Mouse (Mus musculus): Measurements from ENCODE around the gene Anxa4.

The Anxa4 gene

DNA sequence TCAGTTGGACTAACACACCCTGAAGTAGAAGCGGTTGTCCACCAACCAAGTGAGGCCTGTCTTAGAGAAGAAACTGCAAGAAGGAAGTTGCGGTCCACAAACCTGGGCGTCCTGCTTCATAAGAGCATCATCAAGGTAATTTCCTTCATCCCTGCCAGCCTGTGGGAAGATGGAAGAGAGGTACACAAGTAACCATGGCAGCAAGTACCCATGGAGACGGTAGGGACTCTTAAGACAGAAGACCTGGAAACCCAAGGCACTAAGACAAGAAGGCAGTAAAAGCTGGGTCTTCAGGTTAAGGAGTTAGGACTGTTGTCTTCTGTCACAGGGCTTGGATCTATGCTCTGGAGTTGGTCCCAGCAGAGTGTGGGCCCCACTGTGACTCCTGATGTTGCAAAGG, 42.4 kb downstream of the Anxa4 start:
- no peak for DNase-seq

DNA sequence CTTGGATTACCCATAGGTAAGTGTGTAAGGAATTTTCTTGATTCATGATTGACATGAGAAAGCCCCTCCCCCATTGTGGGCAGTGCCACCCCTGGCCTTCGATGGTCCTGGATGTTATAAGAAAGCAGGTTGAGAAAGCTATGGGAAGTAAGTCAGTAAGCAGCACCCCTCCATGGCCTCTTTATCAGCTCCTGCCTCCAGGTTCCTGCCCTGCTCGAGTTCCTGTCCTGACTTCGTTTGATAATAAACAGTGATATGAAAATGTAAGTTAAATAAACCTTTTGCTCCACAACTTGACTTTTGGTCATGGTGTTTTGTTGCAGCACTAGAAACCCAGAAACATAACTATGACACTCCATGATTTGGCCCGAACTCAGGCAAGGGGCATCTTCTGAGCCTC, 43.6 kb downstream of the Anxa4 start:
- DNase-seq, result no peak

DNA sequence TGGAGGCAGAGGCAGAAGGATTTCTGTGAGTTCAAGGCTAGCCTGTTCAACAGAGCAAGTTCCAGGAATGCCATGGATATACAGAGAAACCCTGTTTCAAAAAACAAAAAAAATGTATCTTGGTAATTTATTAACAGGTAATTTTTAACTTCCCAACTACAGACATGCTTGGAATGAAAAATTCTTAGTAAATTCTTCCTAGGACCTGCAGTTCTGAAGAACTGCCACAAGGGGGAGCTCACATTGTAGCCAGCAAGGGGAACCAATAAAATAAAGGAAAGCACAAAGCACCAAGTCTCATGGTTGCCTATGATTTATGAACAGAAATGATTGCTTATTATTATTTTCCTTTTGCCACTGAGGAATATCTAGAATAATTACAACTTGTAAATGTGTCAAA, 46.2 kb downstream of the Anxa4 start:
- DNase-seq, result peak; percentile 48

DNA sequence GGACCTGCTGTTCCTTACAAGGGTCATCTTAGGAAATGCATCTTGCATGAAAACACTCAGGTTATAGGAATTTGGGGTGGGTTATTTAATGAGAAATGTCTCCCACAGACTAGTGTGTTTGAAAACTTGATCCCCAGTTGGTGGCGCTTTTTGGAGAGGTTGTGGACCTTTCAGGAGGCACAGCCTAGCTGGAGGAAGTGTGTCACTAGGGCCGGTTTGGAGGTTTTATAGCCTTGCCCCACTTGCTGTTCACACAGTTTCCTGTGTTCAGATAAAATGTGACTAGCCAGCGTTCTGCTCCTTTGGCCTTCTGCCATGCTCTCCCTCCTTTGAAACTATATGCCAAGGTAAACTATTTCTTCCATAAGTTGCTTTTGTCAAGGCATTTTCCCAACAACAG, 52.7 kb downstream of the Anxa4 start:
- no peak for DNase-seq

DNA sequence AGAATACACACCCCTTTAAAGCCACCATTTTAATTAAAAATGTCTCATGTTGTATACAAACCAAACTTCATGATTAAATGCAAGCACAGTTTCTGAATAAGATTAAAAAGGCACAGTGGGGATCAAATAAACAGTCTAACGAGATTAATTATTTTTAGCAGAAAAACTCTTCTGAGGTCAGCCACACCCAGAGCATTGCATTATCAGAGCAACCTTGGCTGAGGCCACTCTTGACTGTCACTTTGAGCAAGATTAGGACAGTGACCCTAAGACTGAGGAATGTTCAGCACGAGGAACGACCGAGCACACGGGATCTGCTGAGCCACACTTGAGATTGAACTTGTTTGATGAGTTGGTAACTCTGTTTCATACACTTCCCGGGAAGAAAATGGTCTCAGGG, 56.6 kb downstream of the Anxa4 start:
- DNase-seq, result no peak

DNA sequence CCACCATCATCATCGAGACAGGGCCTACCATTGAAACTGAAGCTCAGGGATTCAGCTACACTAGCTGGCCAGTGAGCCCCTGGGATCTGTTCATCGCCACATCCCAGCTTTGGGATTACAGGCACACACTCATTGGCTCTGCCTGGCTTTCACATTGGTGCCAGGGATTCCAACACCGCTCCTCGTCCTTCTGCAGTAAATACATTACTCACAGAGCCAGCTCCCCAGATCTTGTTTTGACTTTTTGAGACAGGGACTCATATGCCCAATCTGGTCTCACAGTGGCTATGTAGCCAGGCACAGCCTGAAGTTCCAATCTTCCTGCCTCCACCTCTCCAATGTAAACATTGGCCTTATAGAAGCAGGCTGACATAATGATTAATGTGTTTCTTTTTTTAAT, 57.1 kb downstream of the Anxa4 start:
- no peak for DNase-seq

DNA sequence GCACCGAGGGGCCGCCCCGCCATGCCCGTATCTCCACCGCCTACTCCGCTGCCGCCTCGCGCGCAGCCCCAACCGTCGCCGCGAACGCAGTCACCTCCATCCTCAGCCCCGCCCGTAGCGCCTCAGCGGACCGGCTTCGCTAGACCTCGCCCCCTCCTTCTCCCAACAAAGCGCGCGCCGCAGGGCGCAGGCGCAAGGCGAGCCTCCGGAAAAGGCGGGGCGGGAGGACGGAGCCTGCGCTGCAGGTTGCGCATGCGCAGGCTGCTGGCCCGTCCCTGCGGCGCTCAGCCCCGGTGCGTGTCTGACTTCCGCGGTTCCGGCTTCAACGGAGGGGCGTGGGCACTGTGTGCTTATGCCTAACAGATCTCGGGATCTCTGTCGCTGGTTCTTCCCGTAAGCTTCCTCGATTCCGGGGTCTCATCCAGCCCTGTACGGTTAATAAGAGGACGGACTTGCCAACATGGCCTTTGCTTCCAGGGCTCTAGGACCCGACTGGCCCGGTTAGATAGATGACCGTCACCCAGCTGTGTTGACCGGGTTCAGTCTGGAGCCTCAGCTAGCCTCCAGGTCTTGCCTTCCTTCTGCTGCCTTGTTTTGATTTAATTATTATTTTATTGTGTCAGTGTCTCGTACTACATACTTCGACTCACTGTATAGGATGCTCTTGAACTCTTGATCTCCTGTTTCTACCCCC, 60.1 kb downstream of the Anxa4 start, which contains the start of gene Gmcl1:
Gene Gmcl1 (minus strand): TSS at position 201 of the 694 bp plus-strand sequence.
- DNase-seq, result peak; percentile 99

DNA sequence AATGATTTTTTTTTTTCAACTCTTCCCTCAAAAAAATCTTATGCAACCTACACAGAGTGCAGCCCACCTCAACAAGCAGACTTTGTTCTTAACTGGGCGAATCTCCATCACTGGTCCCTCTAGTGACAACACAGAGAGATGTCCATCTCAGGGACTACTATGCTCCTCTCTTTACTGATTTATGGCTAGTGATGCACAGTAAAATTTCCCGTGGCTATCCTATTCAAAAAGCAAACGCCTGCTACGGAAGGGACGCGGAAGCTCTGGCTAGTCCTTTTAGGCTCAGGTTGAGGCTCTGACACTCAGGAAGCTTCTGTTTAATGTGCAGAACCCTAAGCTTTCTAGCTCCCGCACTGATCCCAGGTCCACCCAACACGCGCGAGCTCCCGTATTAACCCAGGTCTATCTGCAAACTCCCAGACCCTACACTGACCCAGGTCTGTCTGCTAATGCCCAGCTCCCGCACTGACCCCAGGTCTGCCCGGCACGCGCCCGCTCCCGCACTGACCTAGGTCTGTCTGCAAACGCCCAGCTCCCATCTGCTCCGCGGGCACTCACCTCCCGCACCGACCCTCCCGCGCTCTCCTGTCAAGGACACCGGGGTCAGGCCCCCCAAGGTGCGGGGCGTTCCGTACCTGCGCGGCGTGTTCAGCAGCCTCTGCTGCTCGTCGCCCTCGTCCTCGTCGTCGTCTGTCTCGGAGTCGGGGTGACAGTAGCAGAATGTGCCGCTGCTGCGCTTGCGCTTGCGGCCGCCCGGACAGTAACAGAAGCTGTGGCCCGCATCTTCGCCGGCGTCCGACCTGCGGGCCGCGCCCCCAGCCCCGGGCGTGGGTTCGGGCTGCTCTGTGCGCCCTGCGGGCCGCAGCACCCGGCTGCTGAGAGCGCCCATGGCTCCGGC, 60.9 kb downstream of the Anxa4 start:
- peak; percentile 48 for DNase-seq

DNA sequence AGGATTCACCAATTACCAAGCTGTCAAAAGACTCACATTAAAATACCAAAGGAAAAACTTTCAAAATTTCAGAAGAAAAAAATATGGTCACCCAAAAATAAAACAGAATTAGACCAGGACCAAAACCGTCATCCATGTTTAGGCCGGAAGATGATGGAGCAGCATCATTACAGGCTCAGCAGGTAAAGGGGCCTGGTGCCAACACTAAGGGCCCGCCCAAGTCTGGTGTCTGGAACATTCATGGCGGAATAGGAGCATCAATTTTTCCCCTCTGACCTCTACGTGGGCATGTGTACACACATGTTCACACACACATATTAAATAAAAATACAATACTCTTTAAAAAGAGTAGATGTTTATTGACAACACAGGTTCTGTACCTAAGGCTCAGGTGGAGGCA, 64.7 kb downstream of the Anxa4 start:
- DNase-seq, result no peak

DNA sequence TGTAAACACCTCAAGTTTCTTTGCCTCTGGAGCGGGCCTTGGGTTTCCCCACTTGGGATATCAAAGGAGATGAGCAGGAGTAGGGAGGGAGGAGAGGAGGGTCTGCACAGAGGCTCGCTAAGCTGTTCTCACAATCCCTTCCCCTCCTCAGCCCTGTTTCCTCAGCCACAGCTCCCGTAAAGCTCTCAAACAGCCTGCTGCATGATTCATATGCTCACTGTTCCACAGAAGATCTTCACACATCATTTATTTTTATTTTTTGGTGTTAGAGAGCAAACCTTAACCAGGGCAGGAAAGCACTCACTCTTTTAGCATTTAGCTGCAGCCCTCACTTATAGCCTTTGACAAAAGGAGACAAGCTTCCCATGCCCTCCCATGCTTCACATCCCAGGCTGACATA, 71.4 kb downstream of the Anxa4 start:
- DNase-seq, result no peak

DNA sequence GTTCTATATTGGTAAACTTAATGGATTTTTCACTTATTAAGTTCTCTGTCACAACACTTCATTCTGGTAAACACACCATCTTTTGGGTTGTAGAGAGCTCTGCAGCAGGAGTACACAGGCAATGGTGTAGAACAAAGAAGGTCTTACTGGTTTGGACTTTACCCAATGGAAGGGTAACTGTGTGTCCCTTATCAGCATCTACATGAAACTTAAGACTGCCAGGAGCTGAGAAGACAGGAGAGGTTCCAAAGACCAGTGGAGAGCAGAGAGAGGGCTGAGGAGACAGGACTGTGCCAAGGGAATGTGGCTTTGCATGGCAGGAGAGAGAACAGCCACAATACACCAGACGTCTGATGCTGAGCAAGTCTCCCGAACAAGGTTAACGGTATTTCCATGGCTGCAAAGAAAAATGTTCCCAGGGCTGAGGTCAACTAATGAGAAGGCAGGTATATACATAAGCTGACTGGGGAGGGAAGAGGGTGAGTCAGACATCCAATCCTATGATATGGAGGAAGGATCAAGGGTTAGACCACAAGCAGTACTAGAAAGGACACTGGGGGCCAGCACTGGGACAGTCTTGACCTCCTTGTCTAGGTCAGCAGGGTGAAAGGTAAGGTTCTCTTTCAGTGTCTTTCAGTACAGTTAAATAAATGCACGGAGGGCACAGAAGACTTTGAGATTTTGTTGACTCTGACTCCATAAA, 85.2 kb downstream of the Anxa4 start:
- no peak for DNase-seq

DNA sequence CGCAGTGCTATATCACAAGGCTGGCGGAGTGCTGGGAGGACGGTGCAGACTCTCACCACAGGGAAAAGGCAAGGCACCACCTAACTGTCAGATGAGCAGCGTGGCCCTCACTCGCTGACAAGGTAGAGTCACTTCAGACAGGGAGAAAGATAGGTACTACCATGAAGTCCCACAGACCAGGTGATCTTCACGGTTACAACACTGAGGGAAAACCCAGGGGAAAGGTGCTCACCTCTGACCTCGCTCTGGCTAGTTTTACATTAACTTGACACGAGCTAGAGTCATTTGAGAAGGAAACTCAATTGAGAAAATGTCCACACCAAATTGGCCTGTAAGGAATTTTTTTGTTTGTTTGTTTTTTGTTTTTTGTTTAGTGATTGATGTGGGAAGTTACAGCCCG, 90.8 kb downstream of the Anxa4 start:
- peak; percentile 7 for DNase-seq

DNA sequence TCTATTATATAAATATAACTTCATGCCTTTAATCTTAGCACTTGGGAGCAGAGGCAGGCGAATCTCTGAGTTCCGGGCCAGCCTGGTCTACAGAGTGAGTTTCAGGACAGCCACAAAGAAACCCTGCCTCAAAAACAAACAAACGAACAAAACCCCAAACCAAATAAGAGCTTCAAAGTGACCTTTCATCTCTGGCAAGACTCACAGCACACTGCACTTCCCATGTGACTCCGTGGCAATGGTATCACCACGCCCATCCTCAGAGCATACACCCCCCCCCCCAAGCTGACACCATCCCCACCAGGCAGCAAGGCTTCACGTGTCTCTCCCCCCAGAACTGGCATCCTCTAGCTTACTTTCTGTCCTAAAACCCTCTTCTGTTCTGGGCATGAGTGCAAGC, 95.5 kb downstream of the Anxa4 start:
- DNase-seq, result no peak

DNA sequence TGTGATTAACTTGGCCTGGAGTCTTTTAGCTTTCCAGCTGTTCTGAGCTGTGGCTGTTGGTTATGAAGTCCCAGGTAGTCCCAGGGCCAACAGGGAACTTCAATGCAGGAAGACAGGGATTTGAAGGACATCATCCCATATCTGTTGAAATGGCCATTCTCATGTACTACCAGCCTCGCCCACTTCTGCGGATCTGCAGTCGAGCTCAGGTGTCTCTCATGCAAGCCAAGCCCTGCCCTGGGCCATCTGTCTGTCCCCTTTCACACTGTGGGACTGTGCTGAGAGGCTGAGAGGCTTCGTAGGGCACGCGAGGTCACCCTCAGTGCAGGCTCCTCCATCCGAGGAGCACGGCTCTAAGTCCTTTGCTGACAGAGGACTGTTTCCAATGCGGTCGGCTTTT, 97.2 kb downstream of the Anxa4 start:
- DNase-seq, result no peak

DNA sequence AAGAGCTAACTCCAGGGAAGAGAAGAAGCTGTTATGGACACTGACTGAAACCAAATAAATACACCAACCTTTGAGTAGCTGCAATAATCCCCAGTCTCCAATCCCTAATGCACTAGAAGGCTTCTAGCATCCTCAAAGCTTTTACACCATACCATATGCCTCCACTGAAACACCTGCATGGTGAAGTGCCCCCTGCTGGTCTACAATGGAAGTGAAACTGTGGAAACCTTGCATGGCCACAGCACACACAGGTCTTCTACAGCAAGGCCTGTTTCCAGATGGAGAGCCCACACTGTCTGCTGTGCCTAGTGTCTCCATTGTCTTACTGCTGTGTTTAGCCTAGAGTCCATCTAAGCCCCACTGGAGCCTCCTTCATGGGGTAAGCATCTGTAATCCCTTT, 98.9 kb downstream of the Anxa4 start:
- peak; percentile 66 for DNase-seq

DNA sequence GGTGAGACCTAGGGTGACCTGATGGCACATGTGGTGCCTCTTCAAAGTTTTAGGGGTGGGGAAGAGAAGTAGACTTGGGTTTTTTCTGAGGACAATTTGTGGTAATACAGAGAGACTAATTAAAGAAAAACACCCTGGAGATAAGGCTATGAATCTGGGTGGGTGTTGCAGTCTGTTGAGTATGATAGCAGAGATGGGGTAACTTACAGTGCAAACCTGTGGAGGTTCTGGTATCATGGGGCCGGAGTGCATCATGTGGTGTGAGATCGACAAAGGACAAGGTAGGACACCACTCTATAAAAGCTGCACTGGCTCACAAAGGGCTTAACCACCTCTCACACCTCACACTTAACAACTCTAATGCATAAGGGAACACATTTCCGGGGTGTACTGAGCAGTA, 103.7 kb downstream of the Anxa4 start:
- no peak for DNase-seq

DNA sequence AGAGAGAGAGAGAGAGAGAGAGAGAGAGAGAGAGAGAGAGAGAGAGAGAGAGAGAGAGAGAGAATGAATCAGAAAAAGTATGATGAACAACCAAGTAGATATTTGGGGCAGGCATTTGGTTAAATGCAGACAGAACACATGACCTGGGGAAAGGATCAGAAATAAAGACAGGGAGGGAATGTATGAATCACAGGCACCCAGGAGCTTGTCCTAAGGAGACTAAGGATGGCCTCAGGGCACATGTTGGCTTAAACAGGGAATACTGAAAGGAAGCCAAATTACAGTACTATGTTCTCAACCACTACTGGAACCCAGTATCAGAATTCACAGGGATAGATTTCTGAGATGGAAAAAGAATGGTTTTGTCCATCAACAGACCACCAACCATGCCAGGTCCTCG, 106.4 kb downstream of the Anxa4 start:
- DNase-seq, result no peak
